26 mouse cellular contexts compared by ENCODE assay signal in the genomic region with DNA sequence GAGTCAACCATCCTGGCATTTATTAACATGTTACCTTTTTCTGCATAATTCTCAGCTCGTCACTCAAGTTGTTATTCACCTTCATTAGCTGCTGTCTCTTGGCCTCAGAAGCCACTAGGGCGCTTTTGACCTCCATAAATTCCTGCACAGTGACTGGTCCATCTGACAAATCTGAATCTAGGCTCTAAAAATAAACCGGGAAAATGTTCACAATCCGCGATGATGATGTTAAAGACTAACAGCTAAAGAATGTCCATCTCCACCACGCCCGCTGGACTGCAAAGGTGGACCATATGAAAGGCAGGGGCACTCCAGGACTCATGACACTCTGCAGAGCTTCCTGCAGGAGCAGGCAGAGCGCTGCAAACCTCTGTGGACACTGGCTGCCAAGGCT. TPM values are rescaled to one million over a fixed set of nuclear protein-coding genes. Genes with fewer than 3 reads are reported as not detected.
DNase-seq lines count a peak whose midpoint lies in the region; ATAC-seq and TF ChIP-seq lines count a peak whose summit lies in the region.
"Had no signal": no experiment of that assay in that cellular context is flagged by ENCODE, and none has a peak within 500 bp of the region (broad histone marks: within the 10 kb centered on the region; RNA-seq: fewer than 3 reads in every experiment).

No protein-coding gene starts in this region.

- no peak overlapping the region for H3K9ac ChIP-seq in forebrain, embryonic 13.5 days
- H3K9ac ChIP-seq in heart, embryonic 16.5 days (ENCODE audit: low read length): no peak overlapping the region
- H3K9ac ChIP-seq: embryonic facial prominence, embryonic 13.5 days; hindbrain, embryonic 14.5 days; kidney, embryonic 15.5 days; liver, embryonic 14.5 days; lung, embryonic 14.5 days; neural tube, embryonic 15.5 days had no signal

- H3K4me1 ChIP-seq in forebrain, embryonic 13.5 days: no peaks in the 10 kb centered on the region
- H3K4me1 ChIP-seq in forebrain, embryonic 10.5 days: peaks cover 3% of the 10 kb centered on the region; the same call in 1 of the 2 replicates
- H3K4me1 ChIP-seq in heart, embryonic 16.5 days (ENCODE audit: control insufficient read depth, insufficient read depth, low read length): peaks cover 22% of the 10 kb centered on the region
- H3K4me1 ChIP-seq in embryonic fibroblast, embryonic 13.5 days (ENCODE audit: control insufficient read depth, insufficient read depth, low read length): peaks cover 25% of the 10 kb centered on the region
- H3K4me1 ChIP-seq: neural tube, embryonic 15.5 days had no signal

- 0 out of 2 replicates have a peak overlapping the region, but pooled peaks have one; percentile 49 for H3K27ac ChIP-seq in forebrain, embryonic 13.5 days
- H3K27ac ChIP-seq in forebrain, embryonic 10.5 days: no peak overlapping the region
- H3K27ac ChIP-seq in heart, embryonic 16.5 days (ENCODE audit: low read length): peak overlapping the region; percentile 73
- H3K27ac ChIP-seq in embryonic fibroblast, embryonic 13.5 days (ENCODE audit: insufficient read depth, low read length): peak overlapping the region; percentile 64
- H3K27ac ChIP-seq: embryonic facial prominence, embryonic 13.5 days; heart, embryonic 10.5 days; hindbrain, embryonic 14.5 days; kidney, embryonic 15.5 days; liver, embryonic 14.5 days; neural tube, embryonic 15.5 days had no signal

- ATAC-seq in forebrain, embryonic 13.5 days: no peak
- ATAC-seq in heart, embryonic 16.5 days (replicated peaks; ENCODE audit: extremely low read depth, insufficient read depth, low FRiP score): no peak
- ATAC-seq: activated CD4-positive, CD25-positive, alpha-beta regulatory T cell, adult 4 months had no signal

- DNase-seq in forebrain, embryonic 10.5 days (ENCODE audit: extremely low spot score, low spot score): no peak
- DNase-seq in heart, postnatal 36 days: no peak
- peak; percentile 72 for DNase-seq in 3134 (ENCODE audit: extremely low read depth, insufficient read length, low spot score)
- DNase-seq in right cerebral cortex, postnatal 10 days (ENCODE audit: low spot score in 2 of 2): no peak
- DNase-seq: adrenal gland, adult 2 months; adrenal gland, postnatal 36 days; kidney, adult 18-20 months; kidney, postnatal 4 days; liver; lung, embryonic 14.5 days; lung, postnatal 14 days; midbrain, embryonic 14.5 days; retina, postnatal 1 day; right cerebral cortex, postnatal 25 days; thymus, postnatal 14 days had no signal

- no peaks in the 10 kb centered on the region for H3K27me3 ChIP-seq in forebrain, embryonic 13.5 days
- H3K27me3 ChIP-seq in forebrain, embryonic 10.5 days (ENCODE audit: poor library complexity, severe bottlenecking): no peaks in the 10 kb centered on the region
- H3K27me3 ChIP-seq in heart, embryonic 16.5 days (ENCODE audit: control insufficient read depth, insufficient read depth, low read length): no peaks in the 10 kb centered on the region
- H3K27me3 ChIP-seq: embryonic facial prominence, embryonic 13.5 days; kidney, embryonic 15.5 days; neural tube, embryonic 15.5 days had no signal

- WGBS in forebrain, embryonic 13.5 days: 95% methylated on average over 8 of the region's 8 CpGs
- 94% methylated on average over 8 of the region's 8 CpGs for WGBS in forebrain, embryonic 10.5 days
- 65% methylated on average over 8 of the region's 8 CpGs for WGBS in heart, embryonic 16.5 days

- peaks cover 91% of the 10 kb centered on the region for H3K36me3 ChIP-seq in forebrain, embryonic 13.5 days (ENCODE audit: poor library complexity, severe bottlenecking)
- H3K36me3 ChIP-seq in forebrain, embryonic 10.5 days (replicated peaks): peaks cover 92% of the 10 kb centered on the region
- H3K36me3 ChIP-seq in heart, embryonic 16.5 days (ENCODE audit: control insufficient read depth, insufficient read depth): peaks cover 51% of the 10 kb centered on the region

- no peak for TF ChIP-seq POLR2A in embryonic fibroblast, embryonic 13.5 days (IDR thresholded peaks at IDR 0.05; ENCODE audit: low read depth, low read length)

- no peak for TF ChIP-seq CTCF in embryonic fibroblast, embryonic 13.5 days (IDR thresholded peaks at IDR 0.05; ENCODE audit: borderline replicate concordance, insufficient read depth, low read length)

- no peak overlapping the region for H3K4me3 ChIP-seq in forebrain, embryonic 13.5 days
- H3K4me3 ChIP-seq in forebrain, embryonic 10.5 days: no peak overlapping the region
- no peak overlapping the region for H3K4me3 ChIP-seq in heart, embryonic 16.5 days (ENCODE audit: low read length)
- no peak overlapping the region for H3K4me3 ChIP-seq in embryonic fibroblast, embryonic 13.5 days (ENCODE audit: insufficient read depth, low read length)
- H3K4me3 ChIP-seq: embryonic facial prominence, embryonic 13.5 days; erythroblast, embryonic 14.5 days; heart, embryonic 10.5 days; kidney, embryonic 15.5 days; neural tube, embryonic 15.5 days had no signal

- intact Hi-C loops in heart, postnatal 36 days (cut with DNase I): no loop called here

- no peaks in the 10 kb centered on the region for H3K9me3 ChIP-seq in forebrain, embryonic 13.5 days (replicated peaks)
- H3K9me3 ChIP-seq in forebrain, embryonic 10.5 days: no peaks in the 10 kb centered on the region
- H3K9me3 ChIP-seq in heart, embryonic 16.5 days (replicated peaks; ENCODE audit: control insufficient read depth, low read length): no peaks in the 10 kb centered on the region
- H3K9me3 ChIP-seq: embryonic facial prominence, embryonic 13.5 days; heart, embryonic 10.5 days; kidney, embryonic 15.5 days; neural tube, embryonic 15.5 days had no signal

- H3K4me2 ChIP-seq in forebrain, embryonic 13.5 days: no peak overlapping the region
- no peak overlapping the region for H3K4me2 ChIP-seq in heart, embryonic 16.5 days (ENCODE audit: low read depth, low read length)
- H3K4me2 ChIP-seq: embryonic facial prominence, embryonic 13.5 days; hindbrain, embryonic 14.5 days; kidney, embryonic 15.5 days; lung, embryonic 14.5 days; neural tube, embryonic 15.5 days had no signal

RNA-seq across cellular contexts. Expression of a gene that starts 30.8 kb away (rescaled TPM):
- polyA plus RNA-seq in forebrain, embryonic 13.5 days (2015; fragmentation: Nextera tagmentation; extraction: Ambion mirVana): 26.8 and 30.0 TPM in 2 replicates
- 38.3 and 39.5 TPM in 2 replicates for polyA plus RNA-seq in forebrain, embryonic 10.5 days (2016; fragmentation: Nextera tagmentation; extraction: Ambion mirVana)
- 28.4 and 33.7 TPM in 2 replicates for polyA plus RNA-seq in heart, embryonic 16.5 days (2015; fragmentation: Nextera tagmentation; extraction: Ambion mirVana)
- 10 to 100 TPM; 30.9 to 42.3 TPM for total RNA-seq in heart, postnatal 36 days (2021)
- 85.8 and 104 TPM in 2 replicates for polyA plus RNA-seq in embryonic fibroblast, embryonic 13.5 days (2011; ENCODE audit: insufficient read length, low read depth, missing spikeins)

RNA-seq across cellular contexts. Expression of a gene that starts 31.6 kb away (rescaled TPM):
- 41.2 and 45.3 TPM in 2 replicates for polyA plus RNA-seq in forebrain, embryonic 13.5 days (2015; fragmentation: Nextera tagmentation; extraction: Ambion mirVana)
- 33.1 and 34.2 TPM in 2 replicates for polyA plus RNA-seq in forebrain, embryonic 10.5 days (2016; fragmentation: Nextera tagmentation; extraction: Ambion mirVana)
- polyA plus RNA-seq in heart, embryonic 16.5 days (2015; fragmentation: Nextera tagmentation; extraction: Ambion mirVana): 38.6 and 46.6 TPM in 2 replicates
- 10 to 100 TPM; 28.7 to 32.0 TPM for total RNA-seq in heart, postnatal 36 days (2021)
- polyA plus RNA-seq in embryonic fibroblast, embryonic 13.5 days (2011; ENCODE audit: insufficient read length, low read depth, missing spikeins): 50.0 and 58.0 TPM in 2 replicates

RNA-seq across cellular contexts. Expression of a gene that starts 36.1 kb away (rescaled TPM):
- 22.6 and 23.8 TPM in 2 replicates for polyA plus RNA-seq in forebrain, embryonic 13.5 days (2015; fragmentation: Nextera tagmentation; extraction: Ambion mirVana)
- polyA plus RNA-seq in forebrain, embryonic 10.5 days (2016; fragmentation: Nextera tagmentation; extraction: Ambion mirVana): 20.9 and 22.6 TPM in 2 replicates
- 8.4 and 9.6 TPM in 2 replicates for polyA plus RNA-seq in heart, embryonic 16.5 days (2015; fragmentation: Nextera tagmentation; extraction: Ambion mirVana)
- total RNA-seq in heart, postnatal 36 days (2021): 1 to 10 TPM; 3.7 to 5.4 TPM
- 6.8 and 7.8 TPM in 2 replicates for polyA plus RNA-seq in embryonic fibroblast, embryonic 13.5 days (2011; ENCODE audit: insufficient read length, low read depth, missing spikeins)

RNA-seq across cellular contexts. Expression of a gene that starts 52.9 kb away (rescaled TPM):
- 51.7 and 57.1 TPM in 2 replicates for polyA plus RNA-seq in forebrain, embryonic 13.5 days (2015; fragmentation: Nextera tagmentation; extraction: Ambion mirVana)
- 86.9 and 88.8 TPM in 2 replicates for polyA plus RNA-seq in forebrain, embryonic 10.5 days (2016; fragmentation: Nextera tagmentation; extraction: Ambion mirVana)
- polyA plus RNA-seq in heart, embryonic 16.5 days (2015; fragmentation: Nextera tagmentation; extraction: Ambion mirVana): 58.8 and 69.2 TPM in 2 replicates
- total RNA-seq in heart, postnatal 36 days (2021): 10 to 100 TPM; 16.0 to 17.2 TPM
- polyA plus RNA-seq in embryonic fibroblast, embryonic 13.5 days (2011; ENCODE audit: insufficient read length, low read depth, missing spikeins): 46.6 TPM in 2 replicates
